Comparison of ENCODE assay signal across 28 mouse cellular contexts in the genomic region with DNA sequence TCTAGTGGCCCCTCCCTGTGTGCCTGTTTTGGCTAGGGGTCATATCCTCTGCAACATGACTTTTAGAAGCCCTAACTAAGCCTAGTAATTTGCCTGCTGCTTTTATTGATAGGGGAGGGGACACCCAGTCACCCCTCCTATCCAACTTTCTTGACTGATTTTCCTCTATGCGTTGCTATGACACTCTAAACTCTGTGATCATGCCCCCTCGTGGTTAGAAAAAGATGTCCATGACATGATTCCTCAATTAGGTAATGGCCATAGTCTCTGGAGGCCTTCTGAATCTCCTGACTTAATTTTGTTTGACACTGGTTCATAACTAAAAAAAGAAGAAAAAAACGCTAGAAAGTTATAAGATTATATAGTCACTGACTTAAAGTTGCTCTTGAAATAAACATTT. TPM values are rescaled to one million over a fixed set of nuclear protein-coding genes. Genes with fewer than 3 reads are reported as not detected.
DNase-seq lines count a peak whose midpoint lies in the region; ATAC-seq and TF ChIP-seq lines count a peak whose summit lies in the region.
"Had no signal": no experiment of that assay in that cellular context is flagged by ENCODE, and none has a peak within 500 bp of the region (broad histone marks: within the 10 kb centered on the region; RNA-seq: fewer than 3 reads in every experiment).

No protein-coding gene starts in this region.

- H3K9ac ChIP-seq in CH12.LX (ENCODE audit: insufficient read depth, low read depth): no peak overlapping the region
- H3K9ac ChIP-seq: forebrain, embryonic 13.5 days; heart, embryonic 12.5 days; kidney, embryonic 15.5 days; limb, embryonic 15.5 days; liver, embryonic 15.5 days; midbrain, embryonic 13.5 days; neural tube, embryonic 15.5 days had no signal

- no peak for DNase-seq in layer of hippocampus, adult 2 months (ENCODE audit: low spot score in 2 of 2)
- no peak for DNase-seq in layer of hippocampus, adult 9-10 months (ENCODE audit: low spot score)
- peak; percentile 60 for DNase-seq in 416B (ENCODE audit: low read depth)
- peak; percentile 53 for DNase-seq in CH12.LX (ENCODE audit: extremely low read depth)
- DNase-seq in right cerebral cortex, adult 2 months (ENCODE audit: low spot score in 2 of 2): no peak
- DNase-seq in Muller cell, postnatal 12 days (ENCODE audit: inconsistent ontology term): no peak
- DNase-seq: adrenal gland, postnatal 10 days; cerebellum, adult 18-20 months; cerebellum, postnatal 36 days; gastrocnemius, postnatal 10 days; heart, postnatal 10 days; kidney, adult 11 months; left cerebral cortex, postnatal 4 days; lung, postnatal 10 days; thymus, postnatal 14 days had no signal

- no peaks in the 10 kb centered on the region for H3K36me3 ChIP-seq in CH12.LX (replicated peaks in 1 of 2; ENCODE audit: control insufficient read depth in 1 of 2, insufficient read depth in 1 of 2, low read length in 1 of 2)
- H3K36me3 ChIP-seq: heart, embryonic 12.5 days; hindbrain, embryonic 10.5 days; kidney, embryonic 15.5 days; limb, embryonic 15.5 days; liver, embryonic 15.5 days; midbrain, embryonic 13.5 days; neural tube, embryonic 15.5 days had no signal

- ATAC-seq in common myeloid progenitor, adult 5-6 weeks (replicated peaks; ENCODE audit: low read depth, poor library complexity, severe bottlenecking): 0 out of 2 replicates have a peak, but pooled peaks have one; percentile 50
- no peak for ATAC-seq in frontal cortex, adult (ENCODE audit: low TSS enrichment)
- ATAC-seq: activated CD4-positive, CD25-positive, alpha-beta regulatory T cell, adult 4 months; forebrain, embryonic 13.5 days; hindbrain, embryonic 16.5 days; midbrain, embryonic 13.5 days had no signal

- H3K79me2 ChIP-seq in CH12.LX (replicated peaks; ENCODE audit: control insufficient read depth, extremely low read depth, insufficient read depth, poor library complexity, severe bottlenecking): no peaks in the 10 kb centered on the region

- peaks cover 4 to 9% of the 10 kb centered on the region in 2 experiments; a peak in 2 of 4 replicates for H3K4me1 ChIP-seq in CH12.LX (ENCODE audit: control insufficient read depth in 1 of 2, insufficient read depth in 2 of 2)
- H3K4me1 ChIP-seq: forebrain, embryonic 13.5 days; heart, embryonic 12.5 days; hindbrain, embryonic 10.5 days; kidney, embryonic 15.5 days; limb, embryonic 15.5 days; liver, embryonic 15.5 days; midbrain, embryonic 13.5 days; neural tube, embryonic 15.5 days had no signal

- in situ Hi-C loops in CH12.LX (cut with MboI; ENCODE audit: low pct_ligation_motif_present, low pct_unique_long_range_greater_than_20kb, low sequenced_read_pairs): no loop called here

- TF ChIP-seq RAD21 in CH12.LX (IDR thresholded peaks at IDR 0.05; ENCODE audit: low read depth, low read length): peak; percentile 60

- no peak for TF ChIP-seq EP300 in CH12.LX (IDR thresholded peaks at IDR 0.05; ENCODE audit: low read length)

- H3K4me2 ChIP-seq in CH12.LX (ENCODE audit: insufficient read depth, low read depth, poor library complexity, severe bottlenecking): no peak overlapping the region
- H3K4me2 ChIP-seq: forebrain, embryonic 13.5 days; heart, embryonic 12.5 days; kidney, embryonic 15.5 days; limb, embryonic 15.5 days; liver, embryonic 15.5 days; midbrain, embryonic 13.5 days; neural tube, embryonic 15.5 days had no signal

- H3K9me3 ChIP-seq in CH12.LX (replicated peaks; ENCODE audit: low read length): no peaks in the 10 kb centered on the region
- H3K9me3 ChIP-seq: forebrain, embryonic 13.5 days; heart, embryonic 12.5 days; hindbrain, embryonic 10.5 days; kidney, embryonic 15.5 days; limb, embryonic 15.5 days; liver, embryonic 15.5 days; megakaryocyte, embryonic 14.5 days; midbrain, embryonic 13.5 days; neural tube, embryonic 15.5 days had no signal

- dilution Hi-C loops in CH12.LX (cut with MboI; ENCODE audit: extremely low pct_ligation_motif_present, extremely low pct_unique_long_range_greater_than_20kb, low sequenced_read_pairs): no loop called here

- peak; percentile 36 for TF ChIP-seq CTCF in layer of hippocampus, adult 2 months (conservative IDR thresholded peaks at IDR 0.05)
- peak in 1 of 2 experiments; percentile 71; a peak in 2 of 4 replicates for TF ChIP-seq CTCF in CH12.LX (conservative IDR thresholded peaks at IDR 0.05 in 1 of 2, IDR thresholded peaks at IDR 0.05 in 1 of 2; ENCODE audit: low read depth in 2 of 2, low read length in 2 of 2)

- H3K27me3 ChIP-seq in CH12.LX (replicated peaks): no peaks in the 10 kb centered on the region
- H3K27me3 ChIP-seq: forebrain, embryonic 13.5 days; heart, embryonic 12.5 days; kidney, embryonic 15.5 days; limb, embryonic 15.5 days; liver, embryonic 15.5 days; megakaryocyte, embryonic 14.5 days; midbrain, embryonic 13.5 days; neural tube, embryonic 15.5 days had no signal

- TF ChIP-seq POLR2A in CH12.LX (IDR thresholded peaks at IDR 0.05; ENCODE audit: low read depth, low read length): no peak

- no peak overlapping the region for H3K4me3 ChIP-seq in layer of hippocampus, adult 2 months
- no peak overlapping the region for H3K4me3 ChIP-seq in CH12.LX (replicated peaks in 1 of 3; ENCODE audit: low read depth in 2 of 3, low read length in 2 of 3, poor library complexity in 1 of 3)
- H3K4me3 ChIP-seq: forebrain, embryonic 13.5 days; heart, embryonic 12.5 days; hindbrain, embryonic 10.5 days; kidney, embryonic 15.5 days; limb, embryonic 15.5 days; liver, embryonic 15.5 days; megakaryocyte, embryonic 14.5 days; midbrain, embryonic 13.5 days; neural tube, embryonic 15.5 days had no signal

- no peak overlapping the region for H3K27ac ChIP-seq in layer of hippocampus, adult 2 months
- no peak overlapping the region for H3K27ac ChIP-seq in CH12.LX (ENCODE audit: insufficient read depth, low read depth)
- H3K27ac ChIP-seq: forebrain, embryonic 13.5 days; hindbrain, embryonic 10.5 days; kidney, embryonic 15.5 days; limb, embryonic 15.5 days; liver, embryonic 15.5 days; midbrain, embryonic 13.5 days; neural tube, embryonic 15.5 days had no signal

TF ChIP-seq in CH12.LX, 34 proteins besides CTCF, POLR2A, EP300 and RAD21:
- TF ChIP-seq CHD1 (IDR thresholded peaks at IDR 0.05; ENCODE audit: low read depth, low read length) (no peak), JUN (IDR thresholded peaks at IDR 0.05; ENCODE audit: insufficient read depth, low read depth, low read length) (no peak), NELFE (IDR thresholded peaks at IDR 0.05; ENCODE audit: low read depth, low read length) (no peak), SMC3 (IDR thresholded peaks at IDR 0.05; ENCODE audit: low read depth, low read length) (peak; percentile 79), CHD2 (IDR thresholded peaks at IDR 0.05; ENCODE audit: low read length) (no peak), E2F4 (IDR thresholded peaks at IDR 0.05; ENCODE audit: insufficient replicate concordance, low read depth, low read length) (no peak), SIN3A (IDR thresholded peaks at IDR 0.05; ENCODE audit: low read length) (no peak), TBP (conservative IDR thresholded peaks at IDR 0.05; ENCODE audit: low read depth, low read length) (no peak), ZC3H11A (IDR thresholded peaks at IDR 0.05; ENCODE audit: low read depth, low read length) (peak; percentile 41; the same call in 1 of the 2 replicates)
TF ChIP-seq in CH12.LX: peak in this region for 2.

RNA-seq across cellular contexts. Expression of a gene that starts 15.6 kb away (rescaled TPM):
- 1 to 10 TPM in 1 of 2 experiments, under 1 TPM in 1; 0.93 to 1.0 TPM for total RNA-seq in layer of hippocampus, adult 2 months (2021)
- 1.4 and 2.0 TPM in 2 replicates for total RNA-seq in CH12.LX (2012; rRNA removed)
- total RNA-seq in CH12.LX (2014; rRNA removed): 0.47 TPM in 1 of 2 replicates, not detected in the other
- 0.61 and 0.89 TPM in 2 replicates for polyA plus RNA-seq in CH12.LX (2012; ENCODE audit: insufficient read length, low read depth)
- 4.3 and 10.6 TPM in 2 replicates for total RNA-seq in common myeloid progenitor, adult 5-6 weeks (2017)
- polyA plus RNA-seq: forebrain, embryonic 13.5 days; heart, embryonic 12.5 days; hindbrain, embryonic 10.5 days; midbrain, embryonic 13.5 days had no signal

Comparison
In these comparisons a context has a peak if more than half of its experiments do, and no peak if none do; other contexts are left out.
1. DNase-seq: peak in 416B (single experiment) and CH12.LX (single experiment); none in layer of hippocampus, adult 2 months (0 of 2), layer of hippocampus, adult 9-10 months (single experiment), right cerebral cortex, adult 2 months (0 of 2) and Muller cell, postnatal 12 days (single experiment).